Mouse (Mus musculus) small intestine, adult 2 months (tissue): ENCODE measurements around the gene Cd69.

Source experiments
- CTCF ChIP-seq: fragments of 200-500 bp; IDR thresholded peaks from 2 replicates; pipeline ENCODE4 v1.5.1; 2012; ENCODE audit warnings: low read depth, mild to moderate bottlenecking, control low read depth, inconsistent platforms, low read length, moderate library complexity, mixed read lengths; ENCODE audit not compliant: insufficient replicate concordance, insufficient read length; ENCODE audit errors: extremely low read depth
- POLR2A ChIP-seq: fragments of 200-500 bp; IDR thresholded peaks from 2 replicates; pipeline ENCODE4 v1.6.1; 2012; ENCODE audit warnings: low read depth, mild to moderate bottlenecking, control low read depth, inconsistent platforms, low read length, moderate library complexity

GRCm38 (mm10) chr6:129312499-129312898 lies 37.3 kb upstream of the Cd69 start:
- no peak for TF ChIP-seq POLR2A
- no peak for TF ChIP-seq CTCF
